Mouse (Mus musculus): ENCODE measurements around the gene Stk11. TPM values are rescaled to one million over a fixed set of nuclear protein-coding genes. Genes with fewer than 3 reads are reported as not detected.
A peak's percentile ranks its signal among the peaks of the same experiment; 100 is the strongest.

Stk11 gene
- polyA plus RNA-seq, 1 experiment from 2014 or later = 27.7 TPM

DNA sequence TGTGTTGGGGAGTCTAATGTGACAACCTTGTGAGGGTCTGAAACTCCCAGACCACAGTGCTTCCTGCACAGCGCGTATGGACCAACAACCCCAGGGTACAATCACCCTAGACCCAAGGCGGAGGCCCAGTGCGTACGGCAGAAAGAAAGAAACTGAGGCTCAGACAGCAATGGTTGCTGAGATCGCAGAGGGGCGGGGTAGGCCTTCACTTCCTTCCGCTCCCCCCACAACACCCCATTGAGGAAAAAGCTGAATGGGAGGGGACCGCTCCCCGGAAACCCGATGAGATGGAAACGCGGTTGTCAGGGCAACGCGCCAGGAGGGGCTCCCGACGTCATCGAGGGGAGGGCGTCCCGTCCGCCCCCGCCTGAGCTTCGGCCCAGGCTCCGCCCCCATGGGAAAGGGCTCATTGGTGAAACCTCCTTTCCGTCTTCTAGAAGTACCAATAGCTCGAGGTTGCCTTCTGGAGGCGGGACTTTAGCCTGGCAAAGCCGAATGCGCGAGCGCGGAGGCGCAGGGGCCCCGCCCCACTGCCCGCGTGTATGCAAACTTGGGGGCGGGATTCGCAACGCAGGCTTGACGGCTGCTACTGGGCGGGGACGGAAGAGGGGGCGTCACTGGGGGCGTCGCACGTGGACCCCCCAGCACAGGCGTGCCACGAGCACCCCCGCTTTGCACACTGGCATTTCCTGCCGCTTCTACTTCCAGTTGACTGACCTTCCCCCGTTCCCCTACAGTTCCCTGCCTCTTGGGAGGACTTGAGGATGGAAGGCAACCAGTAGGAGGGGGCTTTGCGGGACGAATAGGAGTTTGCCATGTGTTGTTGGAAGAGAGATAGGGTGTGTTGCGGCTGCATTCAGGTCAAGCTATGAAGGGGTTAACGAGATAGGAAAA is 44.2 kb downstream of the Stk11 start:
- H3K4me3 ChIP-seq (ENCODE audit: low read depth, low read length) = peak overlapping the region; percentile 30
- peak overlapping the region; percentile 87 for H3K27ac ChIP-seq (ENCODE audit: low read depth, low read length)
- ATAC-seq = peak; percentile 90
- peak overlapping the region; percentile 72 for H3K4me2 ChIP-seq (ENCODE audit: low read length)
- peak overlapping the region; percentile 58 for H3K9ac ChIP-seq (ENCODE audit: low read length)
- H3K4me1 ChIP-seq (ENCODE audit: control insufficient read depth, insufficient read depth, low read length) = peaks cover 21% of the 10 kb centered on the region
- peak; percentile 99 for DNase-seq (ENCODE audit: low spot score)
- under 1% methylated on average over 55 of the region's 55 CpGs for WGBS
- H3K27me3 ChIP-seq (replicated peaks; ENCODE audit: control insufficient read depth, insufficient read depth, low read length) = no peaks in the 10 kb centered on the region
- no peaks in the 10 kb centered on the region for H3K9me3 ChIP-seq (replicated peaks; ENCODE audit: control insufficient read depth, low read length)
- peaks cover 38% of the 10 kb centered on the region for H3K36me3 ChIP-seq (ENCODE audit: control insufficient read depth, insufficient read depth, low read length)

DNA sequence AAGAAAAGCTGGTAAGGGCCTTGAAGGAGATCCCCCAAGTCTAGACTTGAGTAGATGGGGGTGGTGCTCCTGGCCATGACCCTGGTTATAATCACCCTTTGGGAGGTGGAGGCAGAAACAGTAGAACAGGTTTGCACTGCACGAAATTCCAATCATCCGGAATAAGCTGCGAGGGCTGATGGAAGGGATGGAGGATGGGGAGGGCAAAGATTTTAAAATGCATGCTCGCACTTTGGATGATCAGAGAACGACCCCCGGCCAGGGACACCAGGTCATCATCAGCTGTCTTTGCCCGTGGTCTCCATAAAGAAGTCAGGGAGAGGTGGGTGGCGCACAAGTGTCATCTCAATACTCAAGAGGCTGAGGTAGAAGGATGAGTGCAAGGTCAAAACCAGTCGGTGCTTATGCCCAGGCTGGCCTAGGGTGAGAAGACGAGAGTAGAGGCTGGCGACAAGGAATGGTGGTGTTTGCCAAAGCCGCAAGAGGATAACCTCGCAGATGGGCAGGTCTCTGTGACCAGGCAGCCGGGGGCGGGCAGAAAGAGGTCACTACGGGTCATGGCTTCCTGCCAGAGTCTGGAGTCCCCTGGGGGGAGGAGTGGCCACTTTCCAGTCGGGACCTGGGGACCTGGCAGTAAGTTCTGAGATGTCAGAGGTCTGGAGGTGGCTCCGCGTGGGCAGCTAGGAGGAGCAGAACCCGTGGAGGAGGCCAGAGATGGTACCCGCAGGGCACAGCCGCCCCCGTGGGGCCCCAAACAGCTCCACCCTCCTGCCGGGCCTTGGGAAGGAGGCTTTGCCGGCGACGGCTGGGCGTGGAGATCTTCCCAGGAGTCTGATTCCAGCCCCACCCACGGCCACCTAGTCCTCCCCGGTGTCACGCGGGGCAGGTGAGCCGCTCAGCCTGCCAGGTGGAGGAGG is 45.1 kb downstream of the Stk11 start:
- ATAC-seq (no peak), DNase-seq (ENCODE audit: low spot score) (no peak)
- Histone ChIP-seq H3K4me2 (ENCODE audit: low read length) (peak overlapping the region; percentile 72), H3K27ac (ENCODE audit: low read depth, low read length) (peak overlapping the region; percentile 2; the same call in 1 of the 2 replicates), H3K9ac (ENCODE audit: low read length) (0 out of 2 replicates have a peak overlapping the region, but pooled peaks have one; percentile 33), H3K36me3 (ENCODE audit: control insufficient read depth, insufficient read depth, low read length) (peaks cover 29% of the 10 kb centered on the region), H3K9me3 (replicated peaks; ENCODE audit: control insufficient read depth, low read length) (no peaks in the 10 kb centered on the region), H3K4me3 (ENCODE audit: low read depth, low read length) (peak overlapping the region; percentile 30), H3K4me1 (ENCODE audit: control insufficient read depth, insufficient read depth, low read length) (peaks cover 25% of the 10 kb centered on the region), H3K27me3 (replicated peaks; ENCODE audit: control insufficient read depth, insufficient read depth, low read length) (no peaks in the 10 kb centered on the region)
- 4% methylated on average over 28 of the region's 33 CpGs for WGBS

DNA sequence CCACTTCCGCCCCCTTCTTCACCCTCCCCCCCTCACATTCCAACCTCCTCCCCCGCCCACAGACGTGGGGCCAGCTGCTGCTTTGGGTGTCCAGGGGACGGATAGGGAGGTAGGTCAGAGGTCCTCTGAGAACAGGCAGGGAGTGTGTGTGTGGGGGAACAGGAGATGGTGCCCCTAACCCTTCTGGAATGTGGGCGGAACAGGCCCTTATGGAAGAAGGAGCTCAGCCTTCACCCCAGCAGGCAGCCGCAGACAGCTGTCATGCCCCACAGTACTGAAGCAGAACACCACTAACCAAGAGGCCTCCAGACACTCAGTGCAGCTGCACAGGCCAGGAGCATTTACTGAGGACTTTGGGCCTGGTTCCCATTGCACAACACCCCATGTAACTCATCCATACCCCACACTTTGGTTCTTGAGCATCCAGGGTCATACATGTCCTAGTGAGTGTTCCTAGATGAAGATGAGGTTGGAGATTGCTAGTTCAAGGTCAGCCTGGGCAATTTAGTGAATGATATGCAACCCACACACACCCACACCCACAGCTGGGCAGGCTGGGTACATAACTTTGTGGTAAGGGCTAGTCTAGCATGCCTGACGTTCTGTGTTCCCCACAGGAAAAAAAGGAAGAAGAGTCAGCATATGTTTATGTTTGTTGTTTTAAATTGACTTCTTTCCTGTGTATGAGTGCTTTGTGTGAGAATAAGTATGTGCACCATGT is 46.1 kb downstream of the Stk11 start:
- no peaks in the 10 kb centered on the region for H3K27me3 ChIP-seq (replicated peaks; ENCODE audit: control insufficient read depth, insufficient read depth, low read length)
- H3K4me3 ChIP-seq (ENCODE audit: low read depth, low read length) = no peak overlapping the region
- H3K27ac ChIP-seq (ENCODE audit: low read depth, low read length) = no peak overlapping the region
- peaks cover 19% of the 10 kb centered on the region for H3K36me3 ChIP-seq (ENCODE audit: control insufficient read depth, insufficient read depth, low read length)
- no peak for ATAC-seq
- WGBS = 15% methylated on average over 7 of the region's 7 CpGs
- H3K9me3 ChIP-seq (replicated peaks; ENCODE audit: control insufficient read depth, low read length) = no peaks in the 10 kb centered on the region
- H3K4me2 ChIP-seq (ENCODE audit: low read length) = no peak overlapping the region
- H3K9ac ChIP-seq (ENCODE audit: low read length) = no peak overlapping the region
- no peak for DNase-seq (ENCODE audit: low spot score)
- peaks cover 27% of the 10 kb centered on the region for H3K4me1 ChIP-seq (ENCODE audit: control insufficient read depth, insufficient read depth, low read length)

DNA sequence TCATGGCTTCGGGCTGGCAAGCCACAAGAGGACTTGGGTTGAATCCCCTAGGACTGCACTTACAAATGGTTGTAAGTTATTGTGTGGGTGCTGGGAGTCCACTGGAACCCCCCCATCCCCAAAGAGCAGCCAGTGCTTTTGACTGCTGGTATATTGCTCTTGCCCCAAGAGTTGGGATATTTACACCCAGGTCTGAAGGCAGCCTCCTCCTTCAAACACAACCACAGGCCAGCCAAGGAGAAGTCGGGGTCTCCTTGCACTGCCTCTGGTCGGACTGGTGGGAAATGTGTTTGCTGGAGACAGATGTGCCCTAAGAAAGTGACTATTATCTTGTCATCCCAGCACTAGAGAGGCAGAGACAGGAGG is 46.6 kb downstream of the Stk11 start:
- Histone ChIP-seq H3K9ac (ENCODE audit: low read length) (no peak overlapping the region), H3K4me1 (ENCODE audit: control insufficient read depth, insufficient read depth, low read length) (peaks cover 30% of the 10 kb centered on the region), H3K27me3 (replicated peaks; ENCODE audit: control insufficient read depth, insufficient read depth, low read length) (no peaks in the 10 kb centered on the region)

DNA sequence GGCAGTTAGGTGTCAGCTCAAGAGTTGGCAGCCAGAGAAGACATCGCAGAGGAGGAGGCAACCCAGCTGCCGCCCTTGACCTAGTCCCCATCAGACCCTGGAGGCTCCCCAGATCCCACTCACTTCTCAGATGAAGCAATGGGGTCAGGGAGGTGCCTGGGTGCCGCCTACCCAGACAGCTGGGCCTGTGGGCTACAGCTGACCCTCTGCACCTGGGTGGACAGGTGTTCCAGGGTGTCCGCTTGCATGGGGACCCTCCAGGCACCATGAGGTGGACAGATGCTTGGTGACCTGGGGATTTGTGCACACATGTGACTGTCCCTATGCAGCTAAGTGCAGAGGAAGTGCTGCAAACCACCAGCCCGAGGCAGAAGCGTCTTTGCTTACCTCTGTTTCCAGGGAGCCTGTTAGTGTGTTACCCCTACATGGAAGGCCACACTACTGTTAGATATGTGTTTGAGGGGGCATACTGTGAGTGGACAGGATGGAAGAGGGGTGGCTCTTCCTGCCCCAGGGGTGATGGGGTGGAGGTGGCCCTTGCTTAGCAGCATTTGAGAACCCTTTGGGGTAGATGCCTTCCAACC is 47.2 kb downstream of the Stk11 start:
- DNase-seq (ENCODE audit: low spot score) (no peak), ATAC-seq (no peak)
- WGBS = 87% methylated on average over 6 of the region's 6 CpGs

More for the DNA sequence above, 46.6 kb downstream of the Stk11 start:
- 82% methylated on average over 3 of the region's 3 CpGs for WGBS
- H3K4me2 ChIP-seq (ENCODE audit: low read length) = no peak overlapping the region
- H3K4me3 ChIP-seq (ENCODE audit: low read depth, low read length) = no peak overlapping the region
- H3K9me3 ChIP-seq (replicated peaks; ENCODE audit: control insufficient read depth, low read length) = no peaks in the 10 kb centered on the region
- ATAC-seq (no peak), DNase-seq (ENCODE audit: low spot score) (no peak)
- no peak overlapping the region for H3K27ac ChIP-seq (ENCODE audit: low read depth, low read length)
- peaks cover 14% of the 10 kb centered on the region for H3K36me3 ChIP-seq (ENCODE audit: control insufficient read depth, insufficient read depth, low read length)

DNA sequence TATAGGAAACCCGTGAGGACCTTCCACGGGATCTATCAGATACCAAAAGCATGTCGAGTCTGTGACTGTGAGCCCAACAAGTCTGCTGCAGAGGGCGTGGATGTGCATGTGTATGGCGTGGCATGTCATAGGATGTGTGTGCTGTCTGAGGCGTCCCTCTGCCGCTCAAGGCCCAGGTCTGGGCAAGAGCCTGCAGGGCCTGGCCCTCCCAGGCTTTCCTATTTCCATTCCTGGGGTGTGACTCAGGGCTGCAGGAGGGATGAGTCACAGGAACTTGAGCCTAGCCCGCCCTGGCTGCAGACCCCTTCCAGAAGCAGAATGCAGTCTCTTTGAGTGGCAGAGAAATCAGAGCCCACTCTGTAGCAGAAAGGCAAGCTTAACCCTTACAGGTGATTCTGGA is 48.1 kb downstream of the Stk11 start:
- ATAC-seq = no peak
- no peak for DNase-seq (ENCODE audit: low spot score)
- Histone ChIP-seq H3K36me3 (ENCODE audit: control insufficient read depth, insufficient read depth, low read length) (0 out of 2 replicates have a peak, but pooled peaks cover 1% of the 10 kb centered on the region), H3K4me1 (ENCODE audit: control insufficient read depth, insufficient read depth, low read length) (peaks cover 29% of the 10 kb centered on the region), H3K27ac (ENCODE audit: low read depth, low read length) (no peak overlapping the region), H3K9me3 (replicated peaks; ENCODE audit: control insufficient read depth, low read length) (no peaks in the 10 kb centered on the region), H3K4me2 (ENCODE audit: low read length) (no peak overlapping the region), H3K4me3 (ENCODE audit: low read depth, low read length) (no peak overlapping the region), H3K9ac (ENCODE audit: low read length) (no peak overlapping the region), H3K27me3 (replicated peaks; ENCODE audit: control insufficient read depth, insufficient read depth, low read length) (no peaks in the 10 kb centered on the region)
- 77% methylated on average over 8 of the region's 8 CpGs for WGBS

More for the DNA sequence above, 47.2 kb downstream of the Stk11 start:
- Histone ChIP-seq H3K4me1 (ENCODE audit: control insufficient read depth, insufficient read depth, low read length) (peaks cover 30% of the 10 kb centered on the region), H3K27ac (ENCODE audit: low read depth, low read length) (no peak overlapping the region), H3K4me3 (ENCODE audit: low read depth, low read length) (no peak overlapping the region), H3K9ac (ENCODE audit: low read length) (no peak overlapping the region), H3K9me3 (replicated peaks; ENCODE audit: control insufficient read depth, low read length) (no peaks in the 10 kb centered on the region), H3K27me3 (replicated peaks; ENCODE audit: control insufficient read depth, insufficient read depth, low read length) (no peaks in the 10 kb centered on the region), H3K36me3 (ENCODE audit: control insufficient read depth, insufficient read depth, low read length) (peaks cover 9% of the 10 kb centered on the region; the same call in 1 of the 2 replicates), H3K4me2 (ENCODE audit: low read length) (no peak overlapping the region)

DNA sequence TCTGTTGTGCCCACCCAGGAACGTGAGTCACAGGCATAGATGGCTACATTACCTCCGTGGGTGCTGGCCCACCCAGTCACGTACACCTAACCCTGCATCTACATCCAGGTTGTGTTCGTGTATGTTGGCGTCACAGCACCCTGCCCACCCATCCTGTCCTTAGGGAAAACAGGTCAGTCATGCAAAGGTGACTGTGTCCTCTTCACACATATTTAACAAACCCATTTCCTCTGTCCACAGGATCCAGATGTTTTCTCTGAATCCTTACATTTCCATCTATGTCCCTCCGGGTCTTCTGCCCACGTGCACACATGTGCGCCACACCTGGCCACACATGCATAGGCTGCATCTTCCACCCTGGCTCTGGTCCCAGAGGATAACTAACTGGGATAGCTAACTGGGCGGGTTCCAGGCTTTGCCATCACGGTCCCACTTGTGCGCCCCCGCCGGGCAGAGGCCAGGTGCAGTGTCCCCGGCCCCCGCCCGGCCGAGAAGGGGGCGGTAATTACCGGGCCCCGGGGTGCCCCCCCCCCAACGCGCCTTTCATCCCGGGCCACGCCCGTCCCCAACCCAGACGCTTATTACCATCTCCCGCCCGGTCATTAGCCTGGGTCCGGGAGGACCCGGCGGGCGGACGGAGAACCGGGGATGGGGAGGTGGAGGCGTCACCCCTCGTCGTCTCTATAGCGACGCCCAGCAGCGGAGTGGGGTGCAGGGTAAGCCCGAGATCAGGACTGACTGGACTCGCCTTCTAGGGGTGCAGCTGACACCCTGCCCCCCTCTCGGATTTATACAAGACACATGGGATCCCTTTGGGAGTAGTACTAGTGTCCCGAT is 48.8 kb downstream of the Stk11 start:
- peaks cover 33% of the 10 kb centered on the region for H3K4me1 ChIP-seq (ENCODE audit: control insufficient read depth, insufficient read depth, low read length)
- WGBS = 10% methylated on average over 44 of the region's 44 CpGs
- H3K36me3 ChIP-seq (ENCODE audit: control insufficient read depth, insufficient read depth, low read length) = peaks cover 1% of the 10 kb centered on the region; the same call in 1 of the 2 replicates
- peak overlapping the region; percentile 66 for H3K9ac ChIP-seq (ENCODE audit: low read length)
- H3K27me3 ChIP-seq (replicated peaks; ENCODE audit: control insufficient read depth, insufficient read depth, low read length) = no peaks in the 10 kb centered on the region
- DNase-seq (ENCODE audit: low spot score) = no peak
- H3K4me3 ChIP-seq (ENCODE audit: low read depth, low read length) = peak overlapping the region; percentile 36
- H3K9me3 ChIP-seq (replicated peaks; ENCODE audit: control insufficient read depth, low read length) = no peaks in the 10 kb centered on the region
- peak overlapping the region; percentile 81 for H3K4me2 ChIP-seq (ENCODE audit: low read length)
- no peak for ATAC-seq
- peak overlapping the region; percentile 44; the same call in 1 of the 2 replicates for H3K27ac ChIP-seq (ENCODE audit: low read depth, low read length)

Data from forebrain, embryonic 14.5 days (tissue).